Mouse (Mus musculus): ENCODE measurements around the gene Dnah2. TPM values are rescaled to one million over a fixed set of nuclear protein-coding genes. Genes with fewer than 3 reads are reported as not detected.
A peak's percentile ranks its signal among the peaks of the same experiment; 100 is the strongest.

Dnah2 gene
- polyA plus RNA-seq, 1 experiment, result 0.22 TPM

GRCm38 (mm10) chr11:69390400-69391034 is 158.4 kb downstream of the Dnah2 start:
- Histone ChIP-seq H3K4me3 (ENCODE audit: low read depth, low read length) (no peak overlapping the region), H3K36me3 (ENCODE audit: control insufficient read depth, insufficient read depth, low read length) (no peaks in the 10 kb centered on the region), H3K4me1 (ENCODE audit: control insufficient read depth, insufficient read depth, insufficient read length, low read length) (peaks cover 3% of the 10 kb centered on the region; the same call in 1 of the 2 replicates), H3K27ac (ENCODE audit: insufficient read depth, low read depth, low read length) (no peak overlapping the region), H3K27me3 (ENCODE audit: control insufficient read depth, insufficient read depth, low read length) (no peaks in the 10 kb centered on the region)
- peak; percentile 53; the same call in 1 of the 2 replicates for TF ChIP-seq CTCF (IDR thresholded peaks at IDR 0.05; ENCODE audit: extremely low read depth, insufficient read length, insufficient replicate concordance, low read depth, low read length)
- no peak for TF ChIP-seq POLR2A (IDR thresholded peaks at IDR 0.05; ENCODE audit: low read depth, low read length)
- WGBS, result 54% methylated on average over 10 of the region's 10 CpGs

- no peak overlapping the region for H3K27ac ChIP-seq (ENCODE audit: insufficient read depth, low read depth, low read length)
Measured at GRCm38 (mm10) chr11:69389531-69390399, 159.1 kb downstream of the Dnah2 start.

GRCm38 (mm10) chr11:69388680-69389079 is 160.2 kb downstream of the Dnah2 start:
- Histone ChIP-seq H3K4me3 (ENCODE audit: low read depth, low read length) (no peak overlapping the region), H3K27ac (ENCODE audit: insufficient read depth, low read depth, low read length) (no peak overlapping the region), H3K36me3 (ENCODE audit: control insufficient read depth, insufficient read depth, low read length) (no peaks in the 10 kb centered on the region), H3K27me3 (ENCODE audit: control insufficient read depth, insufficient read depth, low read length) (no peaks in the 10 kb centered on the region), H3K4me1 (ENCODE audit: control insufficient read depth, insufficient read depth, insufficient read length, low read length) (peaks cover 5% of the 10 kb centered on the region; the same call in 1 of the 2 replicates)
- no peak for TF ChIP-seq CTCF (IDR thresholded peaks at IDR 0.05; ENCODE audit: extremely low read depth, insufficient read length, insufficient replicate concordance, low read depth, low read length)
- no peak for TF ChIP-seq POLR2A (IDR thresholded peaks at IDR 0.05; ENCODE audit: low read depth, low read length)
- 98% methylated on average over 4 of the region's 4 CpGs for WGBS

More at GRCm38 (mm10) chr11:69389531-69390399, 159.1 kb downstream of the Dnah2 start:
- Histone ChIP-seq H3K4me3 (ENCODE audit: low read depth, low read length) (no peak overlapping the region), H3K27me3 (ENCODE audit: control insufficient read depth, insufficient read depth, low read length) (no peaks in the 10 kb centered on the region), H3K36me3 (ENCODE audit: control insufficient read depth, insufficient read depth, low read length) (no peaks in the 10 kb centered on the region), H3K4me1 (ENCODE audit: control insufficient read depth, insufficient read depth, insufficient read length, low read length) (peaks cover 5% of the 10 kb centered on the region; the same call in 1 of the 2 replicates)
- TF ChIP-seq POLR2A (IDR thresholded peaks at IDR 0.05; ENCODE audit: low read depth, low read length) (no peak), CTCF (IDR thresholded peaks at IDR 0.05; ENCODE audit: extremely low read depth, insufficient read length, insufficient replicate concordance, low read depth, low read length) (no peak)
- WGBS, result 55% methylated on average over 14 of the region's 14 CpGs

- H3K4me3 ChIP-seq (ENCODE audit: low read depth, low read length), result no peak overlapping the region
- WGBS, result 77% methylated on average over 7 of the region's 7 CpGs
- H3K36me3 ChIP-seq (ENCODE audit: control insufficient read depth, insufficient read depth, low read length), result no peaks in the 10 kb centered on the region
- no peak overlapping the region for H3K27ac ChIP-seq (ENCODE audit: insufficient read depth, low read depth, low read length)
- H3K4me1 ChIP-seq (ENCODE audit: control insufficient read depth, insufficient read depth, insufficient read length, low read length), result peaks cover 5% of the 10 kb centered on the region; the same call in 1 of the 2 replicates
- no peaks in the 10 kb centered on the region for H3K27me3 ChIP-seq (ENCODE audit: control insufficient read depth, insufficient read depth, low read length)
- TF ChIP-seq CTCF (IDR thresholded peaks at IDR 0.05; ENCODE audit: extremely low read depth, insufficient read length, insufficient replicate concordance, low read depth, low read length) (no peak), POLR2A (IDR thresholded peaks at IDR 0.05; ENCODE audit: low read depth, low read length) (no peak)
Measured at GRCm38 (mm10) chr11:69386758-69387157, 162.2 kb downstream of the Dnah2 start.

DNA sequence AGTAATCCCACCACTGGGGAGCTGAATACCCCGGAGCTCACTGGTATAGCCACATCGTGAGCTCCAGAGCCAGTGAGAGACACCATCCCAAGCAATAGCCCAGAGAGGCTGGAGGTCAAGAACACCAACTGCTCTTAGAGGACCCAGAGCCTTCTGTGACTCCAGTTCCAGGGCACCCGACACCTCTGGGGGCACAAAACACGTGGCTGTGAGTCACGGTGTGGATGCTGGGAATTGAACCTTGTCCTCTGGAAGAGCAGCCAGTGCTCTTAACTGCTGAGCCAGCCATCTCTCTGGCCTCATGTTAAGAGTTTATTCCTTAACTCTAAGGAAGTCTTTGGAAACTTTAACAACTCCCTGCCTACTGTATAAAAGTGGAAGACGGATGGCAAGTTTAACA is 163.9 kb downstream of the Dnah2 start:
- 59% methylated on average over 6 of the region's 6 CpGs for WGBS
- Histone ChIP-seq H3K27ac (ENCODE audit: insufficient read depth, low read depth, low read length) (peak overlapping the region; percentile 59; the same call in 1 of the 2 replicates), H3K4me1 (ENCODE audit: control insufficient read depth, insufficient read depth, insufficient read length, low read length) (peaks cover 5% of the 10 kb centered on the region; the same call in 1 of the 2 replicates), H3K36me3 (ENCODE audit: control insufficient read depth, insufficient read depth, low read length) (no peaks in the 10 kb centered on the region), H3K4me3 (ENCODE audit: low read depth, low read length) (no peak overlapping the region), H3K27me3 (ENCODE audit: control insufficient read depth, insufficient read depth, low read length) (no peaks in the 10 kb centered on the region)
- no peak for TF ChIP-seq POLR2A (IDR thresholded peaks at IDR 0.05; ENCODE audit: low read depth, low read length)
- no peak for TF ChIP-seq CTCF (IDR thresholded peaks at IDR 0.05; ENCODE audit: extremely low read depth, insufficient read length, insufficient replicate concordance, low read depth, low read length)

GRCm38 (mm10) chr11:69382478-69383105 is 166.3 kb downstream of the Dnah2 start:
- no peaks in the 10 kb centered on the region for H3K27me3 ChIP-seq (ENCODE audit: control insufficient read depth, insufficient read depth, low read length)
- TF ChIP-seq POLR2A (IDR thresholded peaks at IDR 0.05; ENCODE audit: low read depth, low read length), result no peak
- TF ChIP-seq CTCF (IDR thresholded peaks at IDR 0.05; ENCODE audit: extremely low read depth, insufficient read length, insufficient replicate concordance, low read depth, low read length), result no peak
- H3K36me3 ChIP-seq (ENCODE audit: control insufficient read depth, insufficient read depth, low read length), result no peaks in the 10 kb centered on the region
- H3K27ac ChIP-seq (ENCODE audit: insufficient read depth, low read depth, low read length), result no peak overlapping the region
- no peak overlapping the region for H3K4me3 ChIP-seq (ENCODE audit: low read depth, low read length)
- peaks cover 7% of the 10 kb centered on the region; the same call in 1 of the 2 replicates for H3K4me1 ChIP-seq (ENCODE audit: control insufficient read depth, insufficient read depth, insufficient read length, low read length)
- 78% methylated on average over 10 of the region's 10 CpGs for WGBS
